Mouse (Mus musculus): Measurements from ENCODE around the gene Gm21518. TPM values are rescaled to one million over a fixed set of nuclear protein-coding genes. Genes with fewer than 3 reads are reported as not detected.
"Not testable (repeated sequence)": the region's sequence is repeated elsewhere in the genome, so short reads cannot be mapped to it uniquely, and the experiment has no call there.

The Gm21518 gene
- total RNA-seq (2021) (not detected), polyA plus RNA-seq (2012; rRNA removed) (not detected in 2 replicates)
- long read RNA-seq, result 0 reads

DNA sequence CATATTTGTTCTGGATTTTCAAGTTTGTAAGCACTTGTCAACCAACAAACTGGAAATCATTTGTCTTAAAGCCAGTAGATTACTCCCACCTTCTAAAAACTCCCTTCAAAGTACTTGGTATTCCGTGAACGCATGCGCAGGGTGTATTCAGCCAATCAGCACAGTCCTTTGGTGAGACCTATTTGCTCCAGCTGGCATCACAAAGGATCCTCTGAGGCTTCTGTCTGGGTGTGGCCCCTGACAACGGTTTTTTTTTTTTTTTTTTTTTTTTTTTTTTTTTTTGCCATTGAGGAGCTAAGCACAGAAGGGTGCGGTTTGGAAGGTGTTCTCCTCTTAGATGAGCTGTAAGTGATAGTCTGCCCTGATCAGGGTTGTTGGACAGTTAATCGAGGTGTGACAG is at the start of gene Gm21518:
Gm21518 (plus strand) TSS at position 301 of the 400 bp plus-strand sequence.
- H3K9ac ChIP-seq (ENCODE audit: low read depth, low read length); H3K27ac ChIP-seq; DNase-seq; H3K79me2 ChIP-seq (replicated peaks; ENCODE audit: control insufficient read depth, insufficient read depth, low read length); H3K4me3 ChIP-seq; H3K36me3 ChIP-seq (ENCODE audit: control insufficient read depth, insufficient read depth, low read length); H3K27me3 ChIP-seq (ENCODE audit: control insufficient read depth, insufficient read depth, low read length); H3K4me1 ChIP-seq (ENCODE audit: control insufficient read depth, insufficient read depth, low read length); intact Hi-C loops (cut with DNase I): not testable (repeated sequence)
- no CpG with 5 or more reads among the region's 6 CpGs for WGBS

Measured in heart, adult 2 months (tissue).